Mouse (Mus musculus) brain, embryonic 14.5 days (tissue): ENCODE data around the gene Diexf.

Experiments
- CTCF ChIP-seq: fragments of 200-500 bp; IDR thresholded peaks from 2 replicates; pipeline ENCODE4 v1.5.1; 2012; ENCODE audit warnings: inconsistent platforms, mild to moderate bottlenecking, moderate library complexity, borderline replicate concordance; ENCODE audit not compliant: insufficient read depth, insufficient read length; ENCODE audit errors: extremely low read depth
- POLR2A ChIP-seq: fragments of 200-500 bp; IDR thresholded peaks from 2 replicates; pipeline ENCODE4 v1.6.1; 2012; ENCODE audit warnings: mild to moderate bottlenecking, inconsistent platforms, borderline replicate concordance; ENCODE audit not compliant: poor library complexity, insufficient read depth, insufficient read length, severe bottlenecking; ENCODE audit errors: extremely low read depth

DNA sequence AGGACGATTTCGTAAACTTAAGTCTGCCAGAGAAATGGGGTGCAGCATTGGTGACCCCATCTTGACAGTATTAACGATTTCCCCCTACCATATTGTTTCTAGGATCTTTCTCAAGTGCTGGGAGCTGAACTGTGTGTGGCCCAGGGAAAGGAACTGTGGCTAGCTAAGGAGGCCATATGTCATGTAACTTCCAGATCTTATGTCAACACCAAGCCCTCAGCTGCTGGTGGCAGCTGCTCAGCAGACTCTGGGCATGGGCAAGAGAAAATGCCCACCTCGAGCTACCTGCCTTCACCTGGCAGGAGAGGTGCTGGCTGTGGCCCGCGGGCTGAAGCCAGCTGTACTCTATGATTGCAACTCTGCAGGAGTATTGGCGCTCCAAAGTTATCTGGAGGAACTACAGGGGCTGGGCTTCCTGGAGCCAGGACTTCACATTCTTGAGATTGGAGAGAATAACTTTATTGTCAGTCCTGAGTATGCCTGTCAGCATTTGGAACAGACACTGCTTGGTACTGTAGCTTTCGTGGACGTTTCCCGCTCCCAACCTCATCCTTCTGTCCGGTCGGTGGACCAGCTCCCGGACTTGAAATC, 44.2 kb upstream of the Diexf start:
- TF ChIP-seq CTCF (no peak), POLR2A (no peak)
